Mouse (Mus musculus) adrenal gland (tissue): ENCODE results near the gene Hist1h3e.
"Not testable (repeated sequence)": the region's sequence is repeated elsewhere in the genome, so short reads cannot be mapped to it uniquely, and the experiment has no call there.

Source experiments
- intact Hi-C: fragments of 180-260 bp; cut with DNase I; formaldehyde crosslinking; loops from one replicate; pipeline ENCODE4 v1.15.1; 2025

Hist1h3e gene

GRCm38 (mm10) chr13:23542225-23542980, 19.8 kb downstream of the Hist1h3e start:
- intact Hi-C loops, result not testable (repeated sequence)

DNA sequence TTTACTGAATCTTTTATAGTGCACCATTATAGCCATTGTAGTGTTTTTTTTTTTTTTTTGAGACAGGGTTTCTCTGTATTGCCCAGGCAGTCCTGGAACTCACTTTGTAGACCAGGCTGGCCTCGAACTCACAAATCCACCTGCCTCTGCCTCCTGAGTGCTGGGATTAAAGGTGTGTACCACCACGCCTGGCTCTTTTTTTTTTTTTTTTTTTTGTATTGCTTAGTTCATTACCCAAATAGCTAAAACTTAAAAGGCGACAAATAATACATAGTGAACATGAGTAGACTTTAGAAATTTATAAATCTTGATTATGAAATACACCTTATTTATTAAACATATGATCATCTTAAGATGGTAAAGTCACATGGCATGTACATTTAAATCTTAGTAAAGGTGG, 20.7 kb downstream of the Hist1h3e start:
- intact Hi-C loops, result no loop called here

- intact Hi-C loops, result not testable (repeated sequence)
These were observed 22.3 kb downstream of the Hist1h3e start for GRCm38 (mm10) chr13:23539821-23540220.

DNA sequence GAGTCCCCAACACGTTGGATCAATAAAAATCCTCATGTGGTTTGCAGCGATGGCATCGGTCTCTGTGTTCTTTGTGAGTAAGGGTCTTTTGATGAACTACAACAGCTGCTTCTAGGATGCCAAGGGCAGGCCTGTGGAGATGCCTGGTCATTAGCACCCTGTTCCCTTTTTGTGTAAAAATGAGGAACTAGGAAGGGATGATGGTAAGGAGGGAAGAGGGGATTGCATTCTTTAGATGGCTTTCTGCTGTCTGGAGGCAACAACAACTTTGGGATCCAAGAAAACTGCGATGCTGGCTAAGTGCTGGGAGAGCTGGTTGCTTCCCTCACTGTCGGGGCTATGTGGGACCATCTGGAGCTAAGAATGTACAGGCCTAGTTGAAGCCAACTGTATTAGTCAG, 23.9 kb downstream of the Hist1h3e start:
- intact Hi-C loops, result no loop called here

- intact Hi-C loops, result no loop called here
These were observed 25.0 kb downstream of the Hist1h3e start for GRCm38 (mm10) chr13:23537006-23537710.

GRCm38 (mm10) chr13:23536076-23536822, 25.9 kb downstream of the Hist1h3e start:
- intact Hi-C loops, result no loop called here

DNA sequence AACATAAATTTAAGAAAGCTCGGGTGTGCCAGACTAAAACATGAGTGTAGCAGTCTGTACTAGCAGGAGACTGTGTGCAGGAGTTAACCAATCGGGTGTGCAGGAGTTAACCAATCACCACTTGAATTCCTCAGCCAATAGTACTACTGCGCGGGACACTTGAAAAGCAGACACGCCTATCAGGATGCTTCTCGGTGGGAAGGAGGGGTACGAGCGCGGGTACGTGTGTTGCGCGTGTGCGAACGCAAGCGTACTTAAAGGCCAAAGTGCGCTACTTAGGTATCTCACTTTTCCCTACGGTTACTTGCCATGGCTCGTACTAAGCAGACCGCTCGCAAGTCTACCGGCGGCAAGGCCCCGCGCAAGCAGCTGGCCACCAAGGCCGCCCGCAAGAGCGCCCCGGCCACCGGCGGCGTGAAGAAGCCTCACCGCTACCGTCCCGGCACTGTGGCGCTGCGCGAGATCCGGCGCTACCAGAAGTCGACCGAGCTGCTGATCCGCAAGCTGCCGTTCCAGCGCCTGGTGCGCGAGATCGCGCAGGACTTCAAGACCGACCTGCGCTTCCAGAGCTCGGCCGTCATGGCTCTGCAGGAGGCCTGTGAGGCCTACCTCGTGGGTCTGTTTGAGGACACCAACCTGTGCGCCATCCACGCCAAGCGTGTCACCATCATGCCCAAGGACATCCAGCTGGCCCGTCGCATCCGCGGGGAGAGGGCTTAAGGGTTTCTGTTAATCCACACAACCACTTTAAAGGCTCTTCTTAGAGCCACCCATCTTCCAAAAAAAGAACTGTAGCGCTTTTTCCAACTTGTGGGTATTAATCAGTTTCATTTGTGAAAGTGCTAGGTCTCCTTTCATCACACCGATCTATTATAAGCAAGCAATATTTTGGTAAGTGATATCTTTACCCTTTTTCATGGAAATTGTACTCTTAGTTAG, 26.8 kb downstream of the Hist1h3e start, which contains the start of gene Hist1h3g:
TSS of gene Hist1h3g (plus strand) at position 286 of the 939 bp plus-strand sequence.
- intact Hi-C loops, result not testable (repeated sequence)

- intact Hi-C loops, result no loop called here
These were observed 27.6 kb downstream of the Hist1h3e start for GRCm38 (mm10) chr13:23534368-23535131.

GRCm38 (mm10) chr13:23533560-23534367, 28.4 kb downstream of the Hist1h3e start, which contains the start of gene Hist1h2af:
Gene Hist1h2af (plus strand): TSS chr13:23533906.
- intact Hi-C loops, result not testable (repeated sequence)

GRCm38 (mm10) chr13:23532262-23533075, 29.7 kb downstream of the Hist1h3e start:
- intact Hi-C loops, result no loop called here

- intact Hi-C loops, result no loop called here
These were observed 31.0 kb downstream of the Hist1h3e start, which contains the start of gene Hist1h4h for GRCm38 (mm10) chr13:23530901-23531875. Gene Hist1h4h (plus strand): TSS chr13:23531050.

- intact Hi-C loops, result no loop called here
These were observed 31.8 kb downstream of the Hist1h3e start for GRCm38 (mm10) chr13:23530181-23530900.

DNA sequence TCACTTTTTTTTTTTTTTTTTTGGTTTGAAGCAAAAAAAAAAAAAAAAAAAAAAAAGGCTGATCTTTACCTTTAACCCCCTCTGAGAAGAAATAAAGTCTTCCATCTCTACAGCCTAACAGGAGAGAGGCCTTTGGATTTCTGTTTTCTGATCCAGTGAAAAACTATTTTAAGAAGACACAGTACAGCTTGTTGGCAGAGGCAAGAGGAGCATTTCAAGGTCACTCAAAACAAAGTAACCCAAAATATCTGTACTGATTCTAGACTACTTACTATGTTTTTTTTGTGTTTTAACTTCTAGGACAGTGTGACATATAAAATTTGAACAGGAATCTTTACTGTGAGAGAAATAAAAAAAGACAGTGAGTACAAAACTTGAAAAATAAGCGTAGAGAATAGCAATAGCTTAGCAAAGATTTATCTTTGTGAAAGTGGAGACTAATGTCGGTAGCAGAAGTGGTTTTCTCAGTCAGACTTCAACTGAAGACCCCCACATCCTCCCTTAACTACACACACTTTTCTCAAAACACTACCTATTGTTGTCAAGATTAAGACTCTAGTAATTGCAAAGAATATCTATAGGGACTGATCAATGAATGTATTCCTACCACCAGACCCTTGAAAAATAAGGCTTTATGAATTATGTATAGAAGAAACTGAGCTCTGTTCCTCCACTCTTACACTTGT, 32.5 kb downstream of the Hist1h3e start:
- intact Hi-C loops, result loop anchor here (5.0 kb wide), 1 partner anchor 1497 kb away; no protein-coding TSS in a partner anchor

DNA sequence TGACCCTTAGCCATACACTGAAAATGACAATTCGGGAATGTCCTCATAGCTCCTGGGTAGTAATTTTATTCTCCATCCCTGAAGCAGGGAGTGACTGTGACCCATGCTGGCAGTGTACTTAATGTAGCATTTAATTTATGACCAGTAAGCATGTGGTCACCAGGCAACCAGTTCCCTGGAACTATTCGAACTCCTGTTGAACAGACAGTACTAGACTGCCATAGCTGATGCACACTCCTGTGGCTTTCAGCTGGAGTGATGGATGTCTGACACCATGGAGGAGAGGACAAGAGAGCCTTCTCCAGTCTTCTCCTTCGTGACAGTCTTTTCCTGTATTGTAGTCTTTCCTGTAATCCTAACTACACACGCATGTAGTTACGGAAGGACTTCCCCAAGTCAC, 33.2 kb downstream of the Hist1h3e start:
- intact Hi-C loops, result loop anchor here (5.0 kb wide), 1 partner anchor 1497 kb away; no protein-coding TSS in a partner anchor

DNA sequence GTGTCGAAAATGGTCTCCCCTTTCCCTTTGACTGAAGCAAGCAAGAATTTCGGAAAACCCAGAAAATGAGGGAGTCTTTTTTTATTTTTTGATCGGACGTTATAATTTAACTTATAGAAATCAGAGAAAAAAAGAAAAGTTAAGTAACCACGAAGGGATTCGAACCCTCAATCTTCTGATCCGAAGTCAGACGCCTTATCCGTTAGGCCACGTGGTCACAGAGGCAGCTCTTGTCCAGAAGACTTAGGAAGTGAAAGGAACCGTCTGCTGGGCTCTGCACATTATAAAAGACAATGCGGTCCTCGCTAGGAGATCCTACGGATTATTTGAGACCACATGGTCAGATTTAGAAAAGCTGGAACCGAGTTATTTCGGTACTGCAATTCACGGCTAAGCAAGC, 35.9 kb downstream of the Hist1h3e start:
- intact Hi-C loops, result loop anchor here (5.0 kb wide), 1 partner anchor 1494 kb away; no protein-coding TSS in a partner anchor
